8 mouse cellular contexts compared by ENCODE assay signal in genomic region chr4:138325466-138326076, GRCm38 (mm10). TPM values are rescaled to one million over a fixed set of nuclear protein-coding genes. Genes with fewer than 3 reads are reported as not detected.
A peak's percentile ranks its signal among the peaks of the same experiment; 100 is the strongest.
DNase-seq lines count a peak whose midpoint lies in the region; ATAC-seq and TF ChIP-seq lines count a peak whose summit lies in the region.

No protein-coding gene starts in this region.

- H3K4me3 ChIP-seq in embryonic facial prominence, embryonic 12.5 days, result peak overlapping the region; percentile 72
- H3K4me3 ChIP-seq in kidney, adult 2 months (ENCODE audit: insufficient read depth, low read depth, low read length), result peak overlapping the region; percentile 70
- peak overlapping the region; percentile 93 for H3K4me3 ChIP-seq in limb, embryonic 12.5 days (replicated peaks)
- peak overlapping the region; percentile 80 for H3K4me3 ChIP-seq in midbrain, embryonic 15.5 days

- H3K9ac ChIP-seq in embryonic facial prominence, embryonic 12.5 days, result peak overlapping the region; percentile 89
- peak overlapping the region; percentile 93 for H3K9ac ChIP-seq in limb, embryonic 12.5 days (replicated peaks)
- H3K9ac ChIP-seq in midbrain, embryonic 15.5 days, result peak overlapping the region; percentile 77

- DNase-seq in 3T3-L1 (ENCODE audit: low read depth, low spot score), result peak; percentile 91
- DNase-seq in adrenal gland, postnatal 36 days, result peak; percentile 99 to 100
- peak; percentile 98 to 99 for DNase-seq in heart, adult 18-20 months
- peak; percentile 99 for DNase-seq in kidney, adult 2 months
- DNase-seq in spleen, adult 18-20 months, result peak; percentile 91 to 97

- H3K36me3 ChIP-seq in embryonic facial prominence, embryonic 12.5 days, result no peaks in the 10 kb centered on the region
- H3K36me3 ChIP-seq in kidney, adult 2 months (ENCODE audit: control insufficient read depth, insufficient read depth, low read length), result no peaks in the 10 kb centered on the region
- no peaks in the 10 kb centered on the region for H3K36me3 ChIP-seq in limb, embryonic 12.5 days
- H3K36me3 ChIP-seq in midbrain, embryonic 15.5 days (replicated peaks), result 0 out of 2 replicates have a peak, but pooled peaks cover under 1% of the 10 kb centered on the region

- H3K4me1 ChIP-seq in embryonic facial prominence, embryonic 12.5 days, result 0 out of 2 replicates have a peak, but pooled peaks cover 3% of the 10 kb centered on the region
- peaks cover 7% of the 10 kb centered on the region; the same call in 1 of the 2 replicates for H3K4me1 ChIP-seq in kidney, adult 2 months (ENCODE audit: control insufficient read depth, insufficient read depth, low read length)
- H3K4me1 ChIP-seq in limb, embryonic 12.5 days (replicated peaks), result peaks cover 6% of the 10 kb centered on the region; the same call in 1 of the 2 replicates
- H3K4me1 ChIP-seq in midbrain, embryonic 15.5 days, result peaks cover 38% of the 10 kb centered on the region

- H3K4me2 ChIP-seq in embryonic facial prominence, embryonic 12.5 days (replicated peaks), result peak overlapping the region; percentile 65
- H3K4me2 ChIP-seq in limb, embryonic 12.5 days, result peak overlapping the region; percentile 70
- H3K4me2 ChIP-seq in midbrain, embryonic 15.5 days, result peak overlapping the region; percentile 56

- no peaks in the 10 kb centered on the region for H3K27me3 ChIP-seq in embryonic facial prominence, embryonic 12.5 days
- no peaks in the 10 kb centered on the region for H3K27me3 ChIP-seq in kidney, adult 2 months (replicated peaks; ENCODE audit: control insufficient read depth, insufficient read depth, low read length)
- H3K27me3 ChIP-seq in limb, embryonic 12.5 days, result peaks cover 6% of the 10 kb centered on the region
- no peaks in the 10 kb centered on the region for H3K27me3 ChIP-seq in midbrain, embryonic 15.5 days (replicated peaks)

- peak; percentile 79 for ATAC-seq in embryonic facial prominence, embryonic 12.5 days (ENCODE audit: insufficient number of reproducible peaks, insufficient read depth, low FRiP score, low TSS enrichment)
- ATAC-seq in limb, embryonic 12.5 days (ENCODE audit: insufficient number of reproducible peaks, insufficient read depth, low FRiP score, low TSS enrichment, low read depth), result peak; percentile 85
- ATAC-seq in midbrain, embryonic 15.5 days (replicated peaks), result peak; percentile 86

- no peaks in the 10 kb centered on the region for H3K9me3 ChIP-seq in embryonic facial prominence, embryonic 12.5 days
- no peaks in the 10 kb centered on the region for H3K9me3 ChIP-seq in limb, embryonic 12.5 days
- H3K9me3 ChIP-seq in midbrain, embryonic 15.5 days, result no peaks in the 10 kb centered on the region

- H3K27ac ChIP-seq in embryonic facial prominence, embryonic 12.5 days, result peak overlapping the region; percentile 96
- H3K27ac ChIP-seq in kidney, adult 2 months (ENCODE audit: insufficient read depth, low read depth, low read length), result peak overlapping the region; percentile 94
- H3K27ac ChIP-seq in limb, embryonic 12.5 days, result peak overlapping the region; percentile 97
- peak overlapping the region; percentile 92 for H3K27ac ChIP-seq in midbrain, embryonic 15.5 days

- peak; percentile 18 for TF ChIP-seq POLR2A in kidney, adult 2 months (IDR thresholded peaks at IDR 0.05; ENCODE audit: low read depth, low read length)

- TF ChIP-seq CTCF in kidney, adult 2 months (conservative IDR thresholded peaks at IDR 0.05; ENCODE audit: insufficient read depth, insufficient read length, low read depth, low read length), result no peak

- under 1% methylated on average over 44 of the region's 45 CpGs for WGBS in embryonic facial prominence, embryonic 12.5 days
- WGBS in kidney, adult 2 months, result under 1% methylated on average over 45 of the region's 45 CpGs
- 1% methylated on average over 45 of the region's 45 CpGs for WGBS in limb, embryonic 12.5 days
- WGBS in midbrain, embryonic 15.5 days, result 1% methylated on average over 45 of the region's 45 CpGs

RNA-seq across cellular contexts. Expression of gene Pink1, which starts 0.5 kb away (rescaled TPM):
- 100 to 1,000 TPM; 141 to 211 TPM for total RNA-seq in adrenal gland, postnatal 36 days (2021)
- polyA plus RNA-seq in embryonic facial prominence, embryonic 12.5 days (2016; fragmentation: Nextera tagmentation; extraction: Ambion mirVana), result 54.9 and 59.1 TPM in 2 replicates
- 100 to 1,000 TPM; 720 to 812 TPM for total RNA-seq in heart, adult 18-20 months (2021)
- polyA plus RNA-seq in kidney, adult 2 months (2012; rRNA removed), result 226 and 272 TPM in 2 replicates
- polyA plus RNA-seq in limb, embryonic 12.5 days (2016; fragmentation: Nextera tagmentation; extraction: Ambion mirVana), result 55.8 and 57.4 TPM in 2 replicates
- polyA plus RNA-seq in midbrain, embryonic 15.5 days (2015; fragmentation: Nextera tagmentation; extraction: Ambion mirVana), result 105 and 113 TPM in 2 replicates

RNA-seq across cellular contexts. Expression of gene Ddost, which starts 21.0 kb away (rescaled TPM):
- total RNA-seq in adrenal gland, postnatal 36 days (2021), result 100 to 1,000 TPM; 127 to 132 TPM
- 300 and 305 TPM in 2 replicates for polyA plus RNA-seq in embryonic facial prominence, embryonic 12.5 days (2016; fragmentation: Nextera tagmentation; extraction: Ambion mirVana)
- 10 to 100 TPM; 58.2 to 61.6 TPM for total RNA-seq in heart, adult 18-20 months (2021)
- 157 and 169 TPM in 2 replicates for polyA plus RNA-seq in kidney, adult 2 months (2012; rRNA removed)
- 289 and 299 TPM in 2 replicates for polyA plus RNA-seq in limb, embryonic 12.5 days (2016; fragmentation: Nextera tagmentation; extraction: Ambion mirVana)
- 203 and 212 TPM in 2 replicates for polyA plus RNA-seq in midbrain, embryonic 15.5 days (2015; fragmentation: Nextera tagmentation; extraction: Ambion mirVana)

RNA-seq across cellular contexts. Expression of gene Cda, which starts 42.2 kb away (rescaled TPM):
- 10 to 100 TPM in 1 of 2 experiments, 1 to 10 TPM in 1; 6.9 to 15.0 TPM for total RNA-seq in adrenal gland, postnatal 36 days (2021)
- polyA plus RNA-seq in embryonic facial prominence, embryonic 12.5 days (2016; fragmentation: Nextera tagmentation; extraction: Ambion mirVana), result 5.7 and 6.2 TPM in 2 replicates
- total RNA-seq in heart, adult 18-20 months (2021), result 1 to 10 TPM; 1.6 to 2.3 TPM
- 394 and 454 TPM in 2 replicates for polyA plus RNA-seq in kidney, adult 2 months (2012; rRNA removed)
- 4.0 and 4.2 TPM in 2 replicates for polyA plus RNA-seq in limb, embryonic 12.5 days (2016; fragmentation: Nextera tagmentation; extraction: Ambion mirVana)
- 4.4 and 4.6 TPM in 2 replicates for polyA plus RNA-seq in midbrain, embryonic 15.5 days (2015; fragmentation: Nextera tagmentation; extraction: Ambion mirVana)

Comparison
In these comparisons a context has a peak if more than half of its experiments do, and no peak if none do; other contexts are left out.
1. Peak in every context shown above with its lines: DNase-seq, ATAC-seq, H3K4me3 ChIP-seq and H3K27ac ChIP-seq.
2. RNA of gene Cda, which starts 42.2 kb away (polyA plus RNA-seq): 394 to 454 TPM in kidney, adult 2 months; 5.7 to 6.2 TPM in embryonic facial prominence, embryonic 12.5 days, 4.4 to 4.6 TPM in midbrain, embryonic 15.5 days and 4.0 to 4.2 TPM in limb, embryonic 12.5 days; every median in the first group is over 10 times any median in the second.